Mouse (Mus musculus): ENCODE data around the gene Hivep3. TPM values are rescaled to one million over a fixed set of nuclear protein-coding genes. Genes with fewer than 3 reads are reported as not detected.

Gene Hivep3
- polyA plus RNA-seq, 1 experiment from 2014 or later: 8.9 TPM

DNA sequence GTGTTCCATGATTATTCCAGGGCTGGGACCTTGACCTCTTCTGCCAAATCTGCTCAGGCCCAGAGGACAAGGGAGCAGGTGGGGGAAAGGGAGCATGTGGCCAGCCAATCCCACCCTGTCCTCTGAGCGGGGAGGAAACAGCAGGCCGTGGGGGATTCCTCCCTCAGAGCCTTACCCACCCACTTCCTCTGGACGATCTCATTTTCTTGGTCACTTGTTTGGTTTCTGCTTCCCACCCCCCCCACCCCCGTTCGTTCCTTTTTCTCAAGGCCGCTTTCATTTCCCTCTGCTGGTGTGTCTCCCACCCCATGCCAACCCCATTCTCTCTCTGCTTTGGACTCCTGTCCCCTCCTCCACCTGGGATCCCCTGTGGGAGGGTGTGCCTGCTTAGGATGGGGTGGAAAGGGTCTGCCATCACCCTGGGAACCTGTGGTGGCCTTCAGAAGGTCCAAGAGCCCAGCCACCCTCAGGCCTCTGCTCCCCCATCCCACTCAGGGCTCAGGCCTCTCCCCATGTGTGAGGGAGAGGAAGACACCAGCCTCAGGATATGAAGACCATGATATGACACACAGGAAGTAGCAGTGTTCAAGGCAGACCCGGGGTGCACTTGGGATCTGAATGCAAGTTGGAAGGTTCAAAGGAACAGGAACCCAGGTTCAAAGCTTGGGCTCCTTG lies 244.4 kb downstream of the Hivep3 start:
- no peaks in the 10 kb centered on the region for H3K27me3 ChIP-seq
- ATAC-seq (replicated peaks; ENCODE audit: low FRiP score): no peak

DNA sequence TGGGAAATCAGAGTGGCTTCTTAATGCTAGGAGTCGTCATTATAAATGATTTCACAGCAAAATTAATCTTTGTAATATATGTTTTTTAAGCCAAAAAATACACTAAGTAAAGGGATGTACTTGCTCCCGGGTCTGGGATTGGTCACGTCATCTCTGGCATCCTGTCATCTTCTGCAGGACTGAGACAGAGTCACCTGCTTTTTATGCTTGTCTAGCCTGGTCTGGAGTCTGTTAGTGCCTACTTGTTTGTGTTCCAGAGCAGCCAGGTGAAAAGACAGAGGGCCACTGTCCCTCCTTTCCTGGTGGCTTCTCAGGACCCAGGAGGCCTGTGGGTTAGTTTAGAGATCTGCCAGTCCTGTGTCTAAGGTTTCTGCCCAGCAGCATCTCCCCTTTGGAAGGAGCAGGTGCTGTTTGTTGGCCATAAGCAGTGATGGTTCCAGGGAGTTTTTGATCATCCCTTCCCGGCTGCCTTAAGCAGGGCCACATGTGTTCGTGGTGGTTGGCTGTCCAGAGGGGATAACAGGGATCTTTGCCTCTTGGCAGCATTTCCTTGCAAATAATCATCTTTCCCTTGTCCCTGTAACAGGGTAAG lies 245.8 kb downstream of the Hivep3 start:
- H3K27me3 ChIP-seq: no peaks in the 10 kb centered on the region
- ATAC-seq (replicated peaks; ENCODE audit: low FRiP score): no peak
- no peaks in the 10 kb centered on the region for H3K36me3 ChIP-seq
- H3K4me1 ChIP-seq: 0 out of 2 replicates have a peak, but pooled peaks cover 3% of the 10 kb centered on the region
- no peaks in the 10 kb centered on the region for H3K9me3 ChIP-seq (replicated peaks)
- no peak overlapping the region for H3K4me3 ChIP-seq (replicated peaks)
- no peak overlapping the region for H3K9ac ChIP-seq
- H3K4me2 ChIP-seq: no peak overlapping the region
- 81% methylated on average over 5 of the region's 5 CpGs for WGBS
- H3K27ac ChIP-seq: no peak overlapping the region

More for the DNA sequence above, 244.4 kb downstream of the Hivep3 start:
- Histone ChIP-seq H3K4me1 (0 out of 2 replicates have a peak, but pooled peaks cover 3% of the 10 kb centered on the region), H3K9ac (no peak overlapping the region), H3K4me3 (replicated peaks) (no peak overlapping the region), H3K4me2 (no peak overlapping the region), H3K27ac (no peak overlapping the region), H3K36me3 (no peaks in the 10 kb centered on the region), H3K9me3 (replicated peaks) (no peaks in the 10 kb centered on the region)
- 63% methylated on average over 7 of the region's 7 CpGs for WGBS

DNA sequence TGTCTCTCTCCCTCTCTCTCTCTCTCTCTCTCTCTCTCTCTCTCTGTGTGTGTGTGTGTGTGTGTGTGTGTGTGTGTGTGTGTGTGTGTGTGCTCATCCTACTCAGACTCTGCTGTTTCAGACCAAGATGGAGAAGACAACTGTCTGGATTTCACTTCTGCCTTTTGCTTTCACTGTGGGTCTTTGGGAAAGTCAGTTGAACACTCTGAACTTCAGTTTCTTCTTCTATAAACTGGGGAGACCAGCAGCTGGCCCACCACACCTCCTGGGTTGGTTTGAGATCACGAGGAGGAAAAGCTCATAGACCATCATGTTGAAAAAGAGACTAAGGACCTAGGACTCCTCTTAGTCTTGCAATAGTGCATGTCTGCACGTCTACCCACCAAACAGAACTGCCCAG lies 246.3 kb downstream of the Hivep3 start:
- Histone ChIP-seq H3K9ac (no peak overlapping the region), H3K4me1 (0 out of 2 replicates have a peak, but pooled peaks cover 3% of the 10 kb centered on the region), H3K27ac (no peak overlapping the region), H3K9me3 (replicated peaks) (no peaks in the 10 kb centered on the region), H3K27me3 (no peaks in the 10 kb centered on the region), H3K36me3 (no peaks in the 10 kb centered on the region), H3K4me2 (no peak overlapping the region), H3K4me3 (replicated peaks) (no peak overlapping the region)
- 49% methylated on average over 2 of the region's 2 CpGs for WGBS
- no peak for ATAC-seq (replicated peaks; ENCODE audit: low FRiP score)

DNA sequence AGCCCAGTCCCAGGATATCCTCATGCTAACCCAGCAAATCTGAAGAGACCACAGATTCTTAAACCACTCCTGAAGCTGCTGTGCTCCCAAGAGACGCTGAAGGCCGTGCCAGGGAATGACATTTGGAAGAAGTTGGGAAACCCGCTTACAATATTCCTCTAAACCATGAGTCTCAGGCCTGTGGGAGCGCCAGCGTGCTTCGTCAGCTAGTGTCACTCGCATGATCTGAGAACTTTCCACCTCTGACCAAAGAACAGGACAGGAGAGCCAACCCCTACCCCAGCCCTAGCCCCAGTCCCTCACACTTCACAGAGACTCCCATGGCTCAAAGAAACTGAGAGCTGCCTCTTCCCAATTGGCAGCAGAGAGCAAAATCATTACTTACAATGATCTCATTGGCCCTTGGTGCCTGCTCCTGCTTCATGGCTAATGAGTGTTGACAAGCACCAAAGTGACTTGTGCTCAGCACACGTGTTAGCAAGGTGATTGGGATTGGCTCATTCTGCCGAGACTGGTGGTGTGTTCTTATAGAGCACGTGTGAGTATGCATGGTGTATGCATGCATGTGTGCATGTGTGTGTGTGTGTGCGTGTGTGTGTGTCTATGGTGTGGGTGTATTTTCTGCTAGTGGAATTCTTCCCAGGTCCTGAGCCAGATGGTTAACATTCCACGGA lies 247.6 kb downstream of the Hivep3 start:
- Histone ChIP-seq H3K4me1 (0 out of 2 replicates have a peak, but pooled peaks cover 3% of the 10 kb centered on the region), H3K4me3 (replicated peaks) (no peak overlapping the region), H3K27ac (no peak overlapping the region), H3K9me3 (replicated peaks) (no peaks in the 10 kb centered on the region), H3K9ac (no peak overlapping the region), H3K36me3 (no peaks in the 10 kb centered on the region), H3K4me2 (no peak overlapping the region), H3K27me3 (no peaks in the 10 kb centered on the region)
- 80% methylated on average over 12 of the region's 12 CpGs for WGBS
- ATAC-seq (replicated peaks; ENCODE audit: low FRiP score): no peak

DNA sequence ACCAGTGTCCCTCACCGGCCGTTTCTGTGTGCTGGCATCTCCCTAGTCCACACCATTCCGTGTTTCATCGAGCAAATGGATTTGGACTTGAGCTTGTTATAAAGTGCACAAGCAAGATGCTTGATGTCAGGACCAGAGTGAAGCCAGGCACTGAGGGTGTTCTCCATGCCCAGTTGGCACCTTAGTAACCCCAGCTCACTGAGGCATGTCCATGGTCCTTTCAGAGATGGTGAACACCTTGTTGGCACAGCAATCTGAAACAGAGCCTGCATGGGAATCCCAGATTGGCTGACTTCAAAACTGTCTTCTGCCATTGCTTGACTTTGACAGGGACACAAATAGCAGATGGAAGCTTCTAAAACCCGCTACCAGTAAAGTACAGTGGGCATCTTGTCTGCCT lies 252.5 kb downstream of the Hivep3 start:
- Histone ChIP-seq H3K9ac (no peak overlapping the region), H3K4me1 (peaks cover 8% of the 10 kb centered on the region), H3K36me3 (no peaks in the 10 kb centered on the region), H3K27ac (no peak overlapping the region), H3K9me3 (replicated peaks) (no peaks in the 10 kb centered on the region), H3K27me3 (no peaks in the 10 kb centered on the region), H3K4me3 (replicated peaks) (no peak overlapping the region), H3K4me2 (no peak overlapping the region)
- WGBS: 86% methylated on average over 5 of the region's 5 CpGs
- no peak for ATAC-seq (replicated peaks; ENCODE audit: low FRiP score)

DNA sequence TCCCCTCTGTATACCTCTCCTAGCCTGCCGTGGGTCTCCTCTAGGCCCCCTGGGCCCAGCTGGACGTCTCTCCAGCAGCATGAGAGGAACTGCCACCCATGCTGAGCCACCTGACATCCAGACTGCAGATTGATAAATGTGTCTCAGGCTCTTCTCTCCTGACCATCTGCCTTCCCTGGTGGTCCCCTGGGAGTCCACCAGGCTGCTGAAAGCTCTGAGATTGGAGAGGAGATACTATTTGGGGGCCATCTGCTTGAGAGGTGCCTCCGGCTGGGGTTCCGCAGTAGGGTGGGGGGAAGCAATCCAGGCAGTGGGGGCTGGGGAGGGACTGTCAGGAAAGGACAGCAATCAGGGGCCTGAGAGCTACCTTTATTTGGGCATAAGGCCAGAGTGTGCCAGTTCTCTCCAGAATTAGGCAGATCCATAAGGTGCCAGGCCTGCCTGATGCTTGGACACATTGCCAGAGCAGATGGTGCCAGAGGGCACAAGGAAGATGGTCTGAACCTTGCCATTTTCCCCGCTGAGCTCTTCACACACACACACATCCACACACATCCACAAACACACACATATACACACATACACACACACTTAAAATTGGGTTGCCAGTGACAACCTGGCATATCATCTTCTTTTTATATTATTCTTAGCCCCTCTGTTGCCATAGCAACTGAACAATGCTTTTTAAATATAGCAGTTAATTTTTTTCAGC lies 253.2 kb downstream of the Hivep3 start:
- WGBS: 57% methylated on average over 5 of the region's 5 CpGs
- no peak overlapping the region for H3K4me3 ChIP-seq (replicated peaks)
- H3K36me3 ChIP-seq: no peaks in the 10 kb centered on the region
- ATAC-seq (replicated peaks; ENCODE audit: low FRiP score): no peak
- H3K27ac ChIP-seq: no peak overlapping the region
- no peaks in the 10 kb centered on the region for H3K9me3 ChIP-seq (replicated peaks)
- peaks cover 8% of the 10 kb centered on the region for H3K4me1 ChIP-seq
- H3K27me3 ChIP-seq: no peaks in the 10 kb centered on the region
- no peak overlapping the region for H3K9ac ChIP-seq
- H3K4me2 ChIP-seq: no peak overlapping the region

DNA sequence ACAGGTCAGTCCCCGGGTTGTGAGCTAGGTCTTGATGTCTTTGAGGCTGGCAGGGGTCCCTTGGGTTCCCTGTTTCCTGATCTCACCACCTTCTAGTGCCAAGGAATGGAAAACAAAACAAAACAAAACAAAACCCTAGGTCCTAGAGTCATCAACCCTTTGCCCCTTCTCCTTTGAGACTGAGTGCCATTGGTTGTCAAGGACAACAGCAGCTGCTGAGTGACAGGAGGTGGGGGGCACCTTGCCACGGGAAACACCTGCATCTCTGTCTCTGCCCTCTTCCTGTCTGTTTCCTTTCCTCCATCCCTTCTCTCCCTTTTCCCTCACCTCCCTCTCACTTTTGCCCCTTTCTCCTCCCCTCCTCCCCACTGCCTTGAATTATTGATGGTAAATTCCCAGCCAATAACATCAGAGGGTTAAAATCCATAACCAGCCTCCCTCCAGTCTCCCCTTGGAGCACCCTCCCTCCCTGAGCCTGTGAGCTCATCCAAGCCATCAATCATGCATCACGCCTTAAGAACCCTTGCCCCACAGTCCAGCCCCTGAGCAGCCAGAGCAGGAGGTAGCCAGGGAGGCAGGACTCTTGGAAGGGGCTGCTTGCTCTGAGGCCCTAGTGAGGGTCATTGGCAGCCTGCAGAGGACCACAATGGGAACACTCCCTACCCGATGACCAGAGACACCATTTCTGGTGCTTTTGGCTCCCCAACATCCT lies 253.9 kb downstream of the Hivep3 start:
- Histone ChIP-seq H3K4me3 (replicated peaks) (no peak overlapping the region), H3K9ac (no peak overlapping the region), H3K9me3 (replicated peaks) (no peaks in the 10 kb centered on the region), H3K4me1 (peaks cover 7% of the 10 kb centered on the region), H3K27ac (no peak overlapping the region), H3K36me3 (no peaks in the 10 kb centered on the region), H3K27me3 (no peaks in the 10 kb centered on the region), H3K4me2 (no peak overlapping the region)
- WGBS: 31% methylated on average over 4 of the region's 4 CpGs
- no peak for ATAC-seq (replicated peaks; ENCODE audit: low FRiP score)

DNA sequence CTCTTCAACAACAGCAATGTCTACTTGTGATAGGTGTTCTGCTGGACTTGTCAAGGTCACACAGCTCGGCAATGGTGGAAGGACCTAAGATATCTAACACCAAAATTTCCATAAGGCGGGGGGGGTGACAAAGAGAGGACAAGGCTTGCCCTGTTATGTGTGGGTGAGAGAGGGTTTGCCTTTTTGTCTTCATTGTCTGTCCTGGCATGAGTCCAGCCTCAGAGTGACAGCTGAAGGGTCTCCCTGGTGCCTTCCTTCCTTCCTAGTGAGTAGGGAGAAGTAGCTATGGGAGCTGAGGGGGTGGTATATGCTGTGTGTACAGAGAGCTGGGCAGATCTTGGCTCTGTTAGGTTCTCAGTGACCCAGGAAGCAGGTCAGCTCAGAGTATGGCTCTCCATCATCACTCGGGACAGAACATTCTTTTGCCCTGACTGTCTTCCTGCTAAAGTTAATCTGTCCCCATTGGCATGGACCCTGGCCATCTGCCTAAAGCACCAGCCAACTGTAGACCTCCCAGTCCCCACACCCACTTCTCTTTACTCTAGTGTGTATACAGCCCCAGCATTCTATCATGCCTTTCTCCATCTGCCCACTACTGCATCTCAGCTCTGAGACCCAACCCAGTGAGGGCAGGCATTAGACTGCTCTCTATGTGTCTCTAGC lies 255.6 kb downstream of the Hivep3 start:
- H3K4me1 ChIP-seq: peaks cover 5% of the 10 kb centered on the region
- H3K4me3 ChIP-seq (replicated peaks): no peak overlapping the region
- no peaks in the 10 kb centered on the region for H3K27me3 ChIP-seq
- H3K9ac ChIP-seq: no peak overlapping the region
- no peaks in the 10 kb centered on the region for H3K36me3 ChIP-seq
- 56% methylated on average over 3 of the region's 3 CpGs for WGBS
- ATAC-seq (replicated peaks; ENCODE audit: low FRiP score): no peak
- no peak overlapping the region for H3K4me2 ChIP-seq
- no peak overlapping the region for H3K27ac ChIP-seq
- H3K9me3 ChIP-seq (replicated peaks): no peaks in the 10 kb centered on the region

DNA sequence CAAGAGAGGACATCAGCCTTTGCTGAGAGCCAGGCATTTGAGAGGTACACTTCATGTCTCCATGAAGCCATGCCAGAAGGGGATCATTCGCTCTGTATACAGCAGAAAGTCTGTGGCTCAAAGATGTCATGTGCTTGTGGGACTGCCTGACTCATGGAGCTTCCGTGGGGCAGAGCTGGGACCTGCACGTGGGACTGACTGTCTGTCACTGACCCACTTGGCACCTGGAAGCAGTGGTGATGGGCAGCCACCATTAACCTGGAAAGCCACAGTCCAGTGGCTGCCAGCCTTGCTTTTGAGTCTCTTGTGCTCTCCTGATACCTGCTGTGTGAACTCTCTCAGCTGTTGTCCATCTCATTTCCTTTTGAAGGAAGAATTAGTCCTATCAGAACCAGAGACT lies 256.8 kb downstream of the Hivep3 start:
- H3K27ac ChIP-seq: no peak overlapping the region
- peaks cover 5% of the 10 kb centered on the region for H3K4me1 ChIP-seq
- no peak for ATAC-seq (replicated peaks; ENCODE audit: low FRiP score)
- H3K36me3 ChIP-seq: no peaks in the 10 kb centered on the region
- WGBS: 87% methylated on average over 3 of the region's 3 CpGs
- H3K9ac ChIP-seq: no peak overlapping the region
- H3K4me3 ChIP-seq (replicated peaks): no peak overlapping the region
- no peak overlapping the region for H3K4me2 ChIP-seq
- no peaks in the 10 kb centered on the region for H3K27me3 ChIP-seq
- H3K9me3 ChIP-seq (replicated peaks): no peaks in the 10 kb centered on the region

DNA sequence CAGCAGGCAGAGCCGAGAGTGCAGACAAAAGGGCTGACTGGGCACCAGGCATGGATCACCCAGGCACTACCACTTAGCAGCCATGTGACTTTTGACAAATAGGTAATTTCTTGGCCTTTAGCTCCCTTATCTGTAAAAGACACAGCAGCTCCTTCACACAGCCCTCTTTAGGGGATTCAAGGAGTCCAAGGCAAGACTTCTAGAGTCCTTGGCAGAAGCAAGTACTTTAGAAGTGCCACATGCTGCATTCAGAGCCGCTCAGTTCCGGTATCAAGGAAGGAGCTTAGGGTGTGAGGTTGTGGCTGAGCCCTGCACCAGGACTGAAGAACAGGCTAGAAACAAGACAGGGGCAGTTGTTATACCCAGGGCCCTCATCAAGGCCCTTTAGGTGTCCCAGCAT lies 257.3 kb downstream of the Hivep3 start:
- Histone ChIP-seq H3K27me3 (no peaks in the 10 kb centered on the region), H3K4me1 (peaks cover 5% of the 10 kb centered on the region), H3K27ac (no peak overlapping the region), H3K9ac (no peak overlapping the region), H3K4me2 (no peak overlapping the region), H3K9me3 (replicated peaks) (no peaks in the 10 kb centered on the region), H3K4me3 (replicated peaks) (no peak overlapping the region), H3K36me3 (no peaks in the 10 kb centered on the region)
- WGBS: 88% methylated on average over 3 of the region's 3 CpGs
- ATAC-seq (replicated peaks; ENCODE audit: low FRiP score): no peak

DNA sequence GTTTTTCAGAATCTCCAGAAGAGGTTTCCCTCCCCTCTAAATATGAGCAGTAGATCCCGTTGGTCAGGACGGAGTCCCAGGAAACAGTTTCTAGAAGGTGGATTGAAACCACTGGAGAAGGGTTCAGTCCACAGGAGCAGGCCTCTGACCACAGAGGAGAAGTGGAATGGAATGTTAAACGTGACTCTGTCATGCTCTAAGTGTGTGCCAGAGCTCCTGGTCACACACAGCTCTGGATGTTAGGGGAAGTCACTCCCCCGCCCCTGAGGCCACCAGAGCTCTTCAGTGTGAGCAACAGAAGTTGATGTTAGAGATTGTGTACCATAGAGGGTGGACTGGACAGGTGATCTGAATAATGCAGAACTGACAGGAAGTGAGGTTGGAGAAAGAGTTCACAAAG lies 258.2 kb downstream of the Hivep3 start:
- H3K9me3 ChIP-seq (replicated peaks): no peaks in the 10 kb centered on the region
- no peaks in the 10 kb centered on the region for H3K36me3 ChIP-seq
- no peak overlapping the region for H3K9ac ChIP-seq
- H3K27me3 ChIP-seq: no peaks in the 10 kb centered on the region
- no peak overlapping the region for H3K4me3 ChIP-seq (replicated peaks)
- H3K4me2 ChIP-seq: no peak overlapping the region
- WGBS: 58% methylated on average over 4 of the region's 4 CpGs
- H3K4me1 ChIP-seq: peaks cover 5% of the 10 kb centered on the region
- no peak overlapping the region for H3K27ac ChIP-seq
- no peak for ATAC-seq (replicated peaks; ENCODE audit: low FRiP score)

All from kidney, embryonic 15.5 days (tissue).